Mouse (Mus musculus): ENCODE results near the gene 2810006K23Rik.

DNA sequence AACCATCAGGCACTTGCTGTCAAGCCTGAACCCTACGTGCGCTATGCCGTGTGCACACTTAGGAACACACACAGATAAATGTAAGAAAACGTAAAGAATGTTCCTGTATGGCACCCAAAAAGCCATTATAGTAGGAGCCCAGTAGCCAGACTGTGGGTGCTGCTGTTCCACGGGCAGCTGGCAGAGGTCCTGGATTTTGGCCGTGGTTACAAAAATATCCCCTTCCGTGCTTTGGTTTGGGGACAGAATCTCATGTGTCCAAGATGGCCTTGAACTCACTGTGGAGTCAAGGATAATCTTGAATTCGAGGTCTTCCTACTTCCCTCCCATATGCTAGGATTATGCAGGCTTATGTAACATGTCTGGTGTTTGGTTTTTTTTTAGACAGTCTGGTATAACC is 15.0 kb downstream of the 2810006K23Rik start:
- no peak for TF ChIP-seq POLR2A (IDR thresholded peaks at IDR 0.05; ENCODE audit: insufficient read depth, low read depth, low read length)
- no peak for TF ChIP-seq CTCF (IDR thresholded peaks at IDR 0.05)
- no peak for TF ChIP-seq EP300 (IDR thresholded peaks at IDR 0.05; ENCODE audit: insufficient read depth, low read depth, low read length)

Measured in heart, adult 2 months (tissue).